In genomic region chr13:38972602-38973001, GRCm38 (mm10) we compare ENCODE assay signal across 17 mouse cellular contexts.
"Had no signal": no experiment of that assay in that cellular context is flagged by ENCODE, and none has a peak within 500 bp of the region (broad histone marks: within the 10 kb centered on the region; RNA-seq: fewer than 3 reads in every experiment).

No protein-coding gene starts in this region.

- H3K9me3 ChIP-seq: limb, embryonic 10.5 days; limb, embryonic 13.5 days; liver, embryonic 12.5 days; liver, embryonic 15.5 days; midbrain, embryonic 12.5 days; midbrain, embryonic 15.5 days; neural tube, embryonic 12.5 days; neural tube, embryonic 15.5 days had no signal

- H3K4me2 ChIP-seq: limb, embryonic 13.5 days; liver, embryonic 12.5 days; liver, embryonic 15.5 days; midbrain, embryonic 12.5 days; midbrain, embryonic 15.5 days; neural tube, embryonic 12.5 days; neural tube, embryonic 15.5 days had no signal

- H3K27ac ChIP-seq: layer of hippocampus, adult 2 months; limb, embryonic 10.5 days; limb, embryonic 13.5 days; liver, embryonic 12.5 days; liver, embryonic 15.5 days; midbrain, embryonic 12.5 days; midbrain, embryonic 15.5 days; neural tube, embryonic 12.5 days; neural tube, embryonic 15.5 days had no signal

- H3K4me1 ChIP-seq: midbrain, embryonic 12.5 days; midbrain, embryonic 15.5 days; neural tube, embryonic 12.5 days had no signal

- H3K4me3 ChIP-seq: layer of hippocampus, adult 2 months; limb, embryonic 10.5 days; limb, embryonic 13.5 days; liver, embryonic 12.5 days; liver, embryonic 15.5 days; midbrain, embryonic 12.5 days; midbrain, embryonic 15.5 days; neural tube, embryonic 12.5 days; neural tube, embryonic 15.5 days had no signal

- ATAC-seq: liver, embryonic 12.5 days; midbrain, embryonic 15.5 days had no signal

- H3K36me3 ChIP-seq: limb, embryonic 10.5 days; limb, embryonic 13.5 days; liver, embryonic 12.5 days; liver, embryonic 15.5 days; midbrain, embryonic 12.5 days; midbrain, embryonic 15.5 days; neural tube, embryonic 12.5 days; neural tube, embryonic 15.5 days had no signal

- DNase-seq: kidney, adult 18-20 months; kidney, adult 9 months; kidney, postnatal 25 days; layer of hippocampus, adult 9-11 months; liver; lung, adult 18-20 months; lung, postnatal 4 days; thymus, postnatal 25 days had no signal

- H3K27me3 ChIP-seq: limb, embryonic 13.5 days; liver, embryonic 12.5 days; liver, embryonic 15.5 days; midbrain, embryonic 12.5 days; midbrain, embryonic 15.5 days; neural tube, embryonic 12.5 days; neural tube, embryonic 15.5 days had no signal

- H3K9ac ChIP-seq: limb, embryonic 13.5 days; liver, embryonic 12.5 days; liver, embryonic 15.5 days; midbrain, embryonic 12.5 days; midbrain, embryonic 15.5 days; neural tube, embryonic 12.5 days; neural tube, embryonic 15.5 days had no signal
